Mouse (Mus musculus) MEL (cell line): Measurements from ENCODE around the gene Grip1.

Source experiments
- CTCF ChIP-seq, 3 experiments: IDR thresholded peaks in 2 of 3; conservative IDR thresholded peaks in 1 of 3; 2 replicates each; pipeline ENCODE4 v1.5.1; 2011 to 2012; ENCODE audit warnings: low read length in 3 of 3, low read depth in 2 of 3, mild to moderate bottlenecking in 2 of 3, improper control_type of control experiment in 1 of 3, inconsistent platforms in 1 of 3, mixed read lengths in 1 of 3, moderate library complexity in 1 of 3; ENCODE audit not compliant: control insufficient read depth in 1 of 3, insufficient read depth in 1 of 3, poor library complexity in 1 of 3, severe bottlenecking in 1 of 3
- ELF1 ChIP-seq: IDR thresholded peaks from 2 replicates; pipeline ENCODE4 v1.6.1; 2014; ENCODE audit warnings: low read depth, mild to moderate bottlenecking, inconsistent platforms, low read length, improper control_type of control experiment, moderate library complexity
- EP300 ChIP-seq, 2 experiments: IDR thresholded peaks; 2 replicates each; pipeline ENCODE4 v1.6.1; 2011; ENCODE audit warnings: improper control_type of control experiment in 2 of 2, low read length in 2 of 2, low read depth in 1 of 2, mild to moderate bottlenecking in 1 of 2
- KAT2A ChIP-seq: conservative IDR thresholded peaks from 2 replicates; pipeline ENCODE4 v1.6.1; 2012; ENCODE audit warnings: low read depth, low read length, improper control_type of control experiment, inconsistent platforms
- POLR2A ChIP-seq, 2 experiments: IDR thresholded peaks; 2 replicates each; pipeline ENCODE4 v1.6.1; 2011 to 2012; ENCODE audit warnings: low read length in 2 of 2, mild to moderate bottlenecking in 2 of 2, control low read depth in 1 of 2, improper control_type of control experiment in 1 of 2, low read depth in 1 of 2, moderate library complexity in 1 of 2; ENCODE audit not compliant: control insufficient read depth in 1 of 2, insufficient read depth in 1 of 2, poor library complexity in 1 of 2
- TAL1 ChIP-seq: IDR thresholded peaks from 2 replicates; pipeline ENCODE4 v1.6.1; 2012; ENCODE audit warnings: mild to moderate bottlenecking, inconsistent platforms, low read length, moderate library complexity, mixed read lengths
- TCF12 ChIP-seq: IDR thresholded peaks from 2 replicates; pipeline ENCODE4 v1.6.1; 2014; ENCODE audit warnings: low read depth, mild to moderate bottlenecking, inconsistent platforms, low read length, improper control_type of control experiment, moderate library complexity
- USF1 ChIP-seq: IDR thresholded peaks from 2 replicates; pipeline ENCODE4 v1.6.1; 2014; ENCODE audit warnings: low read depth, mild to moderate bottlenecking, inconsistent platforms, low read length, improper control_type of control experiment, moderate library complexity

GRCm38 (mm10) chr10:119706281-119706680 lies 252.7 kb downstream of the Grip1 start:
- no peak for TF ChIP-seq EP300 (IDR thresholded peaks at IDR 0.05; ENCODE audit: low read depth in 1 of 2, low read length in 2 of 2)
- TF ChIP-seq TCF12 = no peak
- TF ChIP-seq POLR2A (IDR thresholded peaks at IDR 0.05; ENCODE audit: control insufficient read depth in 1 of 2, insufficient read depth in 1 of 2, low read depth in 1 of 2, low read length in 2 of 2, poor library complexity in 1 of 2) = no peak
- no peak for TF ChIP-seq ELF1
- TF ChIP-seq CTCF (IDR thresholded peaks at IDR 0.05 in 2 of 3, conservative IDR thresholded peaks at IDR 0.05 in 1 of 3; ENCODE audit: control insufficient read depth in 1 of 3, insufficient read depth in 1 of 3, low read depth in 2 of 3, low read length in 3 of 3, poor library complexity in 1 of 3, severe bottlenecking in 1 of 3) = no peak
- TF ChIP-seq USF1 = no peak
- TF ChIP-seq KAT2A = no peak
- no peak for TF ChIP-seq TAL1
